Mouse (Mus musculus) stomach, postnatal 0 days (tissue): Measurements from ENCODE around the gene Fgf16. TPM values are rescaled to one million over a fixed set of nuclear protein-coding genes. Genes with fewer than 3 reads are reported as not detected.
A peak's percentile ranks its signal among the peaks of the same experiment; 100 is the strongest.

Experiments used
- ATAC-seq: fragments of 200-750 bp; cut with Nextera tagmentation; 2 replicates; pipeline ENCODE4 v1.8.0; 2017; ENCODE audit not compliant: low FRiP score, low TSS enrichment
- DNase-seq: peaks from one replicate; pipeline ENCODE4 v3.0.0-alpha.2; 2016; ENCODE audit warnings: low spot score
- H3K27ac ChIP-seq: fragments of 300-500 bp; sonication (generic); replicated peaks from 2 replicates; pipeline ENCODE4 v1.5.1; 2014; ENCODE audit warnings: mild to moderate bottlenecking, control low read depth
- H3K27me3 ChIP-seq: fragments of 300-500 bp; sonication (generic); 2 replicates; pipeline ENCODE4 v1.6.1; 2014; ENCODE audit warnings: low read length; ENCODE audit not compliant: control insufficient read depth, insufficient read depth
- H3K36me3 ChIP-seq: fragments of 300-500 bp; sonication (generic); 2 replicates; pipeline ENCODE4 v1.6.1; 2014; ENCODE audit warnings: low read length, mixed read lengths; ENCODE audit not compliant: control insufficient read depth, insufficient read depth
- H3K4me1 ChIP-seq: fragments of 300-500 bp; sonication (generic); replicated peaks from 2 replicates; pipeline ENCODE4 v1.6.1; 2014; ENCODE audit warnings: antibody characterized with exemption; ENCODE audit not compliant: control insufficient read depth, insufficient read depth
- H3K4me2 ChIP-seq: fragments of 300-500 bp; sonication (generic); replicated peaks from 2 replicates; pipeline ENCODE4 v1.6.1; 2014; ENCODE audit warnings: low read depth, mild to moderate bottlenecking, control low read depth, moderate library complexity
- H3K4me3 ChIP-seq: fragments of 300-500 bp; sonication (generic); 2 replicates; pipeline ENCODE4 v1.5.1; 2014; ENCODE audit warnings: low read depth, low read length, control low read depth
- H3K9ac ChIP-seq: fragments of 300-500 bp; sonication (generic); 2 replicates; pipeline ENCODE4 v1.6.1; 2014; ENCODE audit warnings: mild to moderate bottlenecking, low read length, control low read depth, mixed read lengths
- H3K9me3 ChIP-seq: fragments of 300-500 bp; sonication (generic); 2 replicates; pipeline ENCODE4 v1.6.1; 2016; ENCODE audit warnings: low read length; ENCODE audit not compliant: control insufficient read depth
- CTCF ChIP-seq: IDR thresholded peaks from 2 replicates; pipeline ENCODE4 v1.5.1; 2016; ENCODE audit warnings: antibody characterized with exemption, low read depth, mild to moderate bottlenecking, moderate library complexity
- EP300 ChIP-seq: optimal IDR thresholded peaks from 2 replicates; pipeline ENCODE3; 2016; ENCODE audit warnings: antibody characterized with exemption
- WGBS: fragments of 180-500 bp; shearing (Covaris S2); extraction: QIAGEN DNeasy Blood & Tissue Kit; methylation state at CpG from one replicate; pipeline ENCODE4 v1.1.7; 2014; 5-methylcytosine and 5-hydroxymethylcytosine counted together
- polyA plus RNA-seq: library from polyadenylated mRNA; unstranded; fragments of >200 nt; fragmentation: Nextera tagmentation; extraction: Ambion mirVana; gene quantifications from 2 replicates; pipeline ENCODE4 v1.2.1, GENCODE M21; 2015

Fgf16 gene
- polyA plus RNA-seq, 1 experiment from 2014 or later: 1.5 TPM

DNA sequence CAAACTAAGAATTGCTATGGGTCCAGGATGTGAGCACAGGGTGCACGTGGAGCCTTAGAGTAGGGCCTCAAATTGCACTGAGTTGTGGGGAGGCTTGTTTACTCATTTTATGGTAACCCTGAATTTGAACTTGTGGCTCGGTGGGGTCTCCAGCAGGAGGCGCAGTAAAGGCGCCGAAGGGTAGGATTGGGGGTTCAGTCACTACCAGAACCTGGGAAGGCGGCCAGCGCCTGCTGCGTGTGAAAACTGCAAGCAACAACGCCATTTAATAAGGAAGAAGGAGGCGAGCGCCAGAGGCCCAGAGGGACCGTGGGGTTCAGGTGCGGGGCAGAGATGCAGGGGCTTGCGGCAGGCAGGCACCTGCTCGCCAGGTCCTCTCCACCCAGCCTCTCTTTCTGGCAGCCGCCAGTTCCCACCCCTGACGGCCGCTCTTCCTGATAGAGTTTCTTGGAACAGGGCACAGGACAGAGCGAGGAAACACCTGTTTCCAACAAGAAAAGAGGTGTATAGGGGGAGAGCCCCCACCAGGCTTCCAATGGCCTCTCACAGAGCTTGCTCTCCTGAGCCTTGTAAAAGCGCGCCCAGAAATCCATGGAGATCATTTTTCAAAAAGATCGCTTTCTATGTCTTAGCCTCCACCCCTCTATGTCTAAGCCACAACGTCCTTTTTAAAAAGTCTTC is 1.1 kb upstream of the Fgf16 start:
- DNase-seq: peak; percentile 49
- H3K36me3 ChIP-seq: no peaks in the 10 kb centered on the region
- ATAC-seq: peak; percentile 59; the same call in 1 of the 2 replicates
- 9% methylated on average over 22 of the region's 23 CpGs for WGBS
- no peaks in the 10 kb centered on the region for H3K27me3 ChIP-seq
- H3K4me1 ChIP-seq: no peaks in the 10 kb centered on the region
- no peak overlapping the region for H3K27ac ChIP-seq
- TF ChIP-seq CTCF: peak; percentile 53
- TF ChIP-seq EP300: no peak
- no peaks in the 10 kb centered on the region for H3K9me3 ChIP-seq
- peak overlapping the region; percentile 59 for H3K4me2 ChIP-seq
- peak overlapping the region; percentile 45 for H3K4me3 ChIP-seq
- no peak overlapping the region for H3K9ac ChIP-seq

DNA sequence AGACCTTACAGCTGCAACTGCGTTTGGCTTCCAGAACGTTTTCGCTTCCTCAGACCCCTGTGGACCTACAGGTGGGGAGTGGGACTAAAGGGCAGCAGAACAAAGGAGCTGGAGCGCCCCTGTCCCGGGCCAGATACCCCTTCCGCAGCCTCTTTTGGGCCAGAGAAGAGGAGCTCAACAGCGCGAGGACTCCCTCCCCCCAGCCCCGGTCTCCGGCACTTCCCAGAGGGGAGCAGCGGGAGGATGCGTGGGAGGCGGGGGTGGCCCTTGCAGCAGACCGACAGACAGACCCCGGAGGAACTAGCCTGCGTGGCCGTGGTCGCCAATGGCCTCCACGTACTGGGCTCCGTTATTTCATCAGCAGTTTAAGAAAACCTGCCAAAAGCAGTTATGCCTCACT is 467 bp upstream of the Fgf16 start:
- Histone ChIP-seq H3K27me3 (no peaks in the 10 kb centered on the region), H3K4me1 (no peaks in the 10 kb centered on the region), H3K9ac (no peak overlapping the region; the same call in 1 of the 2 replicates), H3K27ac (no peak overlapping the region; the same call in 1 of the 2 replicates), H3K4me2 (peak overlapping the region; percentile 59), H3K9me3 (no peaks in the 10 kb centered on the region), H3K4me3 (peak overlapping the region; percentile 45), H3K36me3 (no peaks in the 10 kb centered on the region)
- TF ChIP-seq EP300 (no peak), CTCF (no peak)
- DNase-seq (peak; percentile 27), ATAC-seq (peak; percentile 28)
- 16% methylated on average over 19 of the region's 20 CpGs for WGBS

DNA sequence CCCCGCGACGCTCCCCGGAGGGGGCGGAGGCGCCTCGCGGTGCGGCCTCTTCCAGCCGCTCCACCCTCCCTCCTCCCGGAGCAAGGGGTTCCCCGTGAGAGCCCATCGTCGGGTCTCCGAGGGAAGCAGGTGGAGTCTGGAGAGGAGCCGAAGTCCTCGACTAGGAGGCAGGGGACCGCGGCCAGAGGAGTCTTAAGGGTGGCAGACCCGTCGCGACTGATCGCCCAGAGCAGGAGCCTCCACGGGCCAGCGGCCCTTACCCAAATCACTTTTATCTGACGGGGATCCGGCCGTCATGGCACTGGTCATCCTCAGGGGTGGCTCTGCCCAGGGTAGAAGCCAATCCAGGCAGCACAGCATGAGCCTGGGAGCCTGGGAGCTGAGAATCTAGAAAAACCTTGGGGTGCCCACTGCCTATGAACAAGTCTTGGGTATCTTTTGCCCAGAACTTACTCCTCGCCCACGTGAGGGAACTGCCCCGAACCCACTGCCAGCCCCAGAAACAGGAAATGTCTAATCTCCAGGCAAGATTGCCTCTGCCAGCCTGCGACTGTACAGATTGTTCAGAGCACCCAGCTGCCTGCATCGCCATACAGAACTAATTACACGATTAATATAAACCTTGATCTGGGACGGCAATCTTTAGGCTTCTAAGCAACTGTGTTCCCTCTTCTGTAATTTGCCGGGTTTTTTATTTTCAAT is 1.1 kb downstream of the Fgf16 start:
- Histone ChIP-seq H3K9ac (peak overlapping the region; percentile 47), H3K36me3 (no peaks in the 10 kb centered on the region), H3K4me3 (peak overlapping the region; percentile 45), H3K4me2 (peak overlapping the region; percentile 59), H3K9me3 (no peaks in the 10 kb centered on the region), H3K27me3 (no peaks in the 10 kb centered on the region), H3K27ac (no peak overlapping the region), H3K4me1 (no peaks in the 10 kb centered on the region)
- WGBS: 30% methylated on average over 27 of the region's 36 CpGs
- DNase-seq (peak; percentile 16), ATAC-seq (no peak)
- no peak for TF ChIP-seq CTCF
- TF ChIP-seq EP300: no peak

DNA sequence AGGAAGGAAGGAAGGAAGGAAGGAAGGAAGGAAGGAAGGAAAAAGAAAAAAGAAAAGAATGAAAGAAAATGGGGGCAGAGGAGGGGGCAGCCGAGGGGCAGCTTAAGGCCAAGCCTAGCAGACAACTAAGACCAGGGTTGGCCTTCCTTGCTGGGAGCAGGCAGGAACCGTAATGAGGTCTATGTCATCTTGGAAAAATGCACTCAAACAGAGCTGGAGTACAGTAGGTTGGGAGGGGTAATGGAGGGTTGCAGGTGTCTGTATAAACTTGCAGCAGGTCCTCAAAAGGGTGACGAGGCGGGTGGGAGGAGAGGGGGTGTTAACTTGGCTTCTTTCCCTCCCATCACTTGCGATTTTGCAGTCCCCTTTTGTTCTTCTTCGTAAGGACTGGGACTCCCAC is 1.9 kb downstream of the Fgf16 start:
- Histone ChIP-seq H3K36me3 (no peaks in the 10 kb centered on the region), H3K9ac (no peak overlapping the region), H3K4me3 (no peak overlapping the region), H3K27ac (no peak overlapping the region), H3K9me3 (no peaks in the 10 kb centered on the region), H3K4me2 (no peak overlapping the region), H3K27me3 (no peaks in the 10 kb centered on the region), H3K4me1 (no peaks in the 10 kb centered on the region)
- 44% methylated on average over 6 of the region's 6 CpGs for WGBS
- DNase-seq: peak; percentile 15
- no peak for TF ChIP-seq EP300
- ATAC-seq: no peak

DNA sequence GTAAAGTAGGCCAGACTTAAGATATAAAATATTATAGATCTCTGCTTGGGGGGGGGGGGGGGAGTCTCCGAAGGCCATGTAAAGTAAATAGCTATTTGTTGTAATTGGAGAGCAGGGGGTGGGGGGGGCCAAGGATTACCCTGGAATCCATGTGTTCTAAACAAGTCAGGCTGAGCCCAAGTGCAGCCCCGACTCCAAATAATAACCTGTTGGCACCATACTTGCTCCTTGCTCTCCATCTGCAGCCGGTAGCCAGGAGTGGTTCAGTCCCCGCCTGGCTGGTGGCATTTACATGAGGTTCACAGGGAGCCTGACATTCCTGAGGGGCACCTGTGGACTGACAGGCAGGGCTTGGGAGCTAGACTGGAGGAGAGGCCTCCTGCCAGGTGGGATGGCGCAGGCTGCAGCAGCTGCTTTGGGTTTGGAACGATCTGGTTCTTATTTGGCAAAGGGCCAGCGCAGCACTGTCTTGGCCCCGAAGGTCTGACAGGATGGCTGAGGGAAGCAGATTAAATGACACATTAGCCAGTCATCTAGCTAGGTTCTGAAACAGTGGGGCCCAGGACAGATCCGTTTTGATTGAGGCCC is 3.2 kb downstream of the Fgf16 start:
- Histone ChIP-seq H3K9ac (no peak overlapping the region), H3K9me3 (no peaks in the 10 kb centered on the region), H3K36me3 (no peaks in the 10 kb centered on the region), H3K4me3 (no peak overlapping the region), H3K4me2 (no peak overlapping the region), H3K27ac (no peak overlapping the region), H3K27me3 (no peaks in the 10 kb centered on the region), H3K4me1 (no peaks in the 10 kb centered on the region)
- WGBS: 34% methylated on average over 9 of the region's 9 CpGs
- no peak for TF ChIP-seq CTCF
- no peak for TF ChIP-seq EP300
- DNase-seq (peak; percentile 13), ATAC-seq (peak; percentile 44; the same call in 1 of the 2 replicates)

DNA sequence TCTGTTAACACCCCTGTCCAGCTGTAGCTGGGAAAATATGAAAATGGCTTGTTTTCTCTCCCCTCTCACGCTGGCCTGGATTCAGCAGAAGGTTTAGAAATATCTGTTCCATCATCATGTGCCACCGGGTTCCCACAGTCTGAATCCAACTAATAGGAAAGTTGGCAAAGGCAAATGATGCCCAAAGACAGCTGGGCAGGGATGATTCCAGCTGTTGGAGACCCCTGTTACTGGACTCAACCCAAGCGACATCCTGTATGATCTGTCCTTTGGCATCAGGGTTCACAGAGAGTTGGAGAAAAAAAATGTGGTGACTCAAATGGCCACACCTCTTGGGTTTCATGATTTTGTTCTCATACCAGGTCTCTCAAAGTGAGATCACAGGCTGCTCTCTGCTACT is 3.9 kb downstream of the Fgf16 start:
- no peak overlapping the region for H3K27ac ChIP-seq
- H3K9me3 ChIP-seq: no peaks in the 10 kb centered on the region
- whole genome bisulfite sequencing: 63% methylated on average over 3 of the region's 3 CpGs
- no peaks in the 10 kb centered on the region for H3K4me1 ChIP-seq
- H3K36me3 ChIP-seq: no peaks in the 10 kb centered on the region
- no peak for ATAC-seq
- no peak overlapping the region for H3K4me3 ChIP-seq
- no peak overlapping the region for H3K9ac ChIP-seq
- no peak for DNase-seq
- no peak overlapping the region for H3K4me2 ChIP-seq
- H3K27me3 ChIP-seq: no peaks in the 10 kb centered on the region
- no peak for TF ChIP-seq CTCF
- TF ChIP-seq EP300: no peak
